Mouse (Mus musculus) spleen, adult 2 months (tissue): ENCODE results near the gene 1700015F17Rik.

Experiments used
- CTCF ChIP-seq: fragments of 200-500 bp; IDR thresholded peaks from 2 replicates; pipeline ENCODE4 v1.5.1; 2011; ENCODE audit warnings: mild to moderate bottlenecking, inconsistent platforms; ENCODE audit not compliant: insufficient read depth, insufficient read length, insufficient replicate concordance; ENCODE audit errors: extremely low read depth
- POLR2A ChIP-seq: fragments of 200-500 bp; IDR thresholded peaks from 2 replicates; pipeline ENCODE4 v1.6.1; 2011; ENCODE audit warnings: low read depth, low read length, inconsistent platforms

DNA sequence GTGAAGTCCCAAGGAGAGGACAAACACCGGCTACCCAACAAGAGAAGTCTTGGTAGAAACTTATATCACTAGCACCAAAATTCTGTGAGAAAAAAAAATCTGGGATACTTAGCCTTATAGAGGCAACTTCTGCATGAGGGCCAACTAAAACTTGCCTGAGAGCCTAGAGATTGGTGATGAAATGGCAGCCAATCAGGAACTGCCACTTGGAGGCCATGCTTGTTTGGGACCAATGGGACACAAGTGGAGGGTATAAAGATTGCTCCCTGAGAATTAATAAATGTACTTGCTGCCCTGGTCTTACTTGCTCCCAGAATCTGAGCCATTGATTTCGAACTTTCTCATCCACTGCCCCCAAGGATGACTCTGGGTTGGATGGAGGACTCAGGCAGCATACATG lies 57.5 kb downstream of the 1700015F17Rik start:
- TF ChIP-seq POLR2A: no peak
- TF ChIP-seq CTCF: no peak
